Mouse (Mus musculus) subcutaneous adipose tissue, adult 2 months (tissue): ENCODE results near the gene Bmp2k. TPM values are rescaled to one million over a fixed set of nuclear protein-coding genes. Genes with fewer than 3 reads are reported as not detected.

Source experiments
- polyA plus RNA-seq: library from polyadenylated mRNA; depleted of rRNA; stranded (reverse); fragments of >200 nt; gene quantifications from 2 replicates; pipeline ENCODE4 v1.2.3, GENCODE M21; 2012; ENCODE audit warnings: low replicate concordance; rRNA removed

Gene Bmp2k
- polyA plus RNA-seq = 7.9 and 15.1 TPM in 2 replicates

DNA sequence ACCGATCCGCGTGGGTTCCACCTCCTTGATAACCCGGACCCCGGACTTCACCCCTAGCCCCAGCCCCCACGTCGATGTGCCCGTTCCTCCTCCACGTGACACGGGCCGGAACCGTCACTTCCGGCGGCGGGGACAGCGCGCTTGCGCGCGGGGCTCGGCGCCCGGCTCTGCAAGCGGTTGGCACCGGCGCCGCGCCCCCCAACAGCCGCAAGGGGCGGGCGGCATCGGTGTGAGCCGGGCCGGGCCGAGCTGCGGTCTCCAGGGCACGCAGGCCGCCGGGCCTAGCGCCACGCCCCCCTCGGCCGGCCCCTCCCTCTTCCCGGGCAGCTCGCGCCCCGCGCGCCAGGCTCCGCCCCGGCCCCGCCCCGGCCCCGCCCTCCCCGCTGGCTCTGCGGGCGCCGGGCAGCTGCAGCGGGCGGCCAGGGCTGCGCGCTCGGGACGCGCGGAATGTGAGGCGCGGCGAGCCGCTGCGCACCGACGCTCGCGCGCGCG lies at the start of gene Bmp2k:
TSS of gene Bmp2k (plus strand) at position 380 of the 492 bp plus-strand sequence.

DNA sequence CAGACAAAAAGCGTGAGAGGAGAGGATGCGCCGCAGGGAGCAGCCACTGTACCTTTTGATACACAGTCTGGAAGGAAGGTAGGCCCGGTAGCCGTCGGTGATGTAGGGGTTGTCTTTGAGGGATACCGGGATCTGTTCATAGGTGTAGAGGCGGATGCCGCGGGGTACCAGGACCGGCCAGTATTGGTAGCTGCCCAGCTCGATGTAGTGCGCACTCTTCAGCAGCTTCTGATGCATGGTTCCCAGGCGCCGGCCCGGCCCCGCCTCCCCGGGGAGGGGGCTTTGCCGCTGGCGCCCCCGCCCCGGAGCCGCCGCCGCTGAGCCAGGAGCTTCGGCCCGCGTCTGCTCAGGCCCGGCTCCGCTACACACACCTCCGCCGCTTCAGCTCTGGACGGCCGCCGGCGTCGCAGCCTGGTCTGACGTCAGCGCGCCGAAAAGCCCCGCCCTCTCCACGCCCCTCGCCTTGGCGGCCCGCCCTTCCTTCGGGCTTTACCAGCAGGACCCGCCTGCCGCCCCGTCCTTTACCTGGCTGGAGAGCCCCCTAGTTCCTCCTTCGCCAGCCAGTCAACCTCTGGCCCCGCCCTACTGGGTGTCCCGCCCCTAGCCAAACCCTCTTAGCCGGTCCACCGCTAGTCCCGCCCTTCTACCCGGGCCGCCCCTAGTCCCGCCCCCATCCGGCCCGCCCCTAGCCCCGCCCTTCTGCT lies 113.9 kb downstream of the Bmp2k start, which contains the start of gene Paqr3:
TSS of gene Paqr3 (minus strand) at position 390 of the 704 bp plus-strand sequence.

Other genes starting within 250 kb of the Bmp2k start
- 40.1 and 48.2 TPM in 2 replicates for gene Anxa3, start 204.3 kb upstream of the Bmp2k start, polyA plus RNA-seq
- gene Paqr3, start 113.9 kb downstream of the Bmp2k start, polyA plus RNA-seq = 5.0 and 6.2 TPM in 2 replicates